Mouse (Mus musculus) heart, postnatal 0 days (tissue): ENCODE measurements around the gene Alpl. TPM values are rescaled to one million over a fixed set of nuclear protein-coding genes. Genes with fewer than 3 reads are reported as not detected.

Experiments used
- ATAC-seq: fragments of 200-750 bp; cut with Nextera tagmentation; 2 replicates; pipeline ENCODE4 v1.8.0; 2017; ENCODE audit warnings: low read depth, moderate number of reproducible peaks, moderate library complexity; ENCODE audit not compliant: insufficient read depth
- DNase-seq: peaks from one replicate; pipeline ENCODE4 v3.0.0-alpha.2; 2016; ENCODE audit warnings: low spot score
- H3K27ac ChIP-seq: fragments of 300-500 bp; sonication (generic); 2 replicates; pipeline ENCODE4 v1.5.1; 2014; ENCODE audit warnings: low read depth, mild to moderate bottlenecking
- H3K27me3 ChIP-seq: fragments of 300-500 bp; sonication (generic); 2 replicates; pipeline ENCODE4 v1.6.1; 2014; ENCODE audit warnings: low read length, mixed read lengths; ENCODE audit not compliant: control insufficient read depth, insufficient read depth
- H3K36me3 ChIP-seq: fragments of 300-500 bp; sonication (generic); replicated peaks from 2 replicates; pipeline ENCODE4 v1.6.1; 2014; ENCODE audit warnings: low read length, mixed read lengths; ENCODE audit not compliant: control insufficient read depth, insufficient read depth
- H3K4me1 ChIP-seq: fragments of 300-500 bp; sonication (generic); 2 replicates; pipeline ENCODE4 v1.6.1; 2014; ENCODE audit warnings: antibody characterized with exemption; ENCODE audit not compliant: control insufficient read depth, insufficient read depth
- H3K4me2 ChIP-seq: fragments of 300-500 bp; sonication (generic); 2 replicates; pipeline ENCODE4 v1.6.1; 2014; ENCODE audit warnings: low read depth, mild to moderate bottlenecking, low read length, moderate library complexity
- H3K4me3 ChIP-seq: fragments of 300-500 bp; sonication (generic); 2 replicates; pipeline ENCODE4 v1.5.1; 2014; ENCODE audit warnings: low read depth, low read length
- H3K9ac ChIP-seq: fragments of 300-500 bp; sonication (generic); replicated peaks from 2 replicates; pipeline ENCODE4 v1.6.1; 2014; ENCODE audit warnings: low read depth, low read length, mixed read lengths
- H3K9me3 ChIP-seq: fragments of 300-500 bp; sonication (generic); replicated peaks from 2 replicates; pipeline ENCODE4 v1.6.1; 2016; ENCODE audit warnings: low read length; ENCODE audit not compliant: control insufficient read depth
- CTCF ChIP-seq: IDR thresholded peaks from 2 replicates; pipeline ENCODE4 v1.5.1; 2016; ENCODE audit warnings: antibody characterized with exemption, control low read depth, low read depth
- EP300 ChIP-seq: IDR thresholded peaks from 2 replicates; pipeline ENCODE4 v1.6.1; 2016; ENCODE audit warnings: antibody characterized with exemption, low read depth
- WGBS: fragments of 180-500 bp; shearing (Covaris S2); extraction: QIAGEN DNeasy Blood & Tissue Kit; methylation state at CpG from one replicate; pipeline ENCODE4 v1.1.7; 2014; 5-methylcytosine and 5-hydroxymethylcytosine counted together
- polyA plus RNA-seq: library from polyadenylated mRNA; unstranded; fragments of >200 nt; fragmentation: Nextera tagmentation; extraction: Ambion mirVana; gene quantifications from 2 replicates; pipeline ENCODE4 v1.2.1, GENCODE M21; 2015
- total RNA-seq: library from RNA; depleted of rRNA; stranded (reverse); fragments of >200 nt; gene quantifications from 2 replicates; pipeline ENCODE4 v1.2.3, GENCODE M21; 2014; ENCODE audit warnings: low replicate concordance; rRNA removed

Gene Alpl
- total RNA-seq (1.9 and 2.4 TPM in 2 replicates), polyA plus RNA-seq (2.2 and 2.3 TPM in 2 replicates)

DNA sequence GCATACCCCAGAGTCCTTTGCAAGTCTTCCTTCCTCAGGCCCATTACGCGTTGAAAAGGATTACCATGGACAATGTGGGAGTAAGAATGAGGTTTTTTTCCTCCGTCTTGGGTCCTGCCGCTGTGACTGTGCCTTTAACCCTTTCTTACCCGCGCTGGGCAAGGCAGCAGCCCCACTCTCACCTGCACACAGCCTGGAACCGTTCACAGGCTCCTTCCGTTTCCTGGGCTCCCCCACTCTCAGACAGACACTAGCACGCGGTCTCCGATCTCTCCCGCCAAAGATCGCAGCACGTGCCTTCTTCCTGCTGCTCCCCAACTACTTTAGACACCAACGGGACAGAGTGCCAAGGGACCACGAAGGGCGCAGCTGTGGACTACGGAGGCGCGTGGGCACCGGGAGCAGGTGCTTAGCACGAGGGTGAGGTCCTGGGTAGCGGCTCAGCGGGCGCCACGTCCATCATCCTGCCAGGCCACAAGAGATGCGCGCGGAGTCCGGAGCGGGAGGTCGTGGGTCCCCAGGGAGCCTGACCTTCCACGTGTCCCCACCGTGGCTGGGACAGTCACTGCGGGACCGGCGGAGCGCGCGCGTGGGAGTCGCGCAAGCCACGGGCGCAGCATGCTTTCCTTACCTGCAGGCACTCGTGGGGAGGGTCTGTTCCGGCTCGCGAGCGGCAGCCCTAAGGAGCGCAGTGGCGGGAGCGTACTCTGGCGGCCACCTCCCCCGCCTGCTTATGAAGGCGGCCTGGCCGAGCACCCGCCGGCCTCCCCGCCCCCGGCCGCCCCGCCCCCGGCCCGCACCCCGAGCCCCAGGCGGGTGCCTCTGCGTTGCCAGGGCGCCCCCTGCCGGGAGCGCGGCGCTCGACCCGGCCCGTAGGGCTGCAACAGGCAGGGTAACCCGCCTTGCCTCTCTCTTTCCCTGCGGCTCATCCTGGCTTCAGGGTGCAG is at the start of gene Alpl:
TSS of gene Alpl (minus strand) at position 774 of the 947 bp plus-strand sequence.
- H3K9ac ChIP-seq = no peak within 1 kb of the TSS
- peaks cover 15% of the 10 kb centered on the region; the same call in 1 of the 2 replicates for H3K4me1 ChIP-seq
- peak; percentile 56 for TF ChIP-seq CTCF
- no peak for TF ChIP-seq EP300
- ATAC-seq (peak; percentile 81), DNase-seq (no peak)
- no peak within 1 kb of the TSS for H3K27ac ChIP-seq
- WGBS = 2% methylated on average over 76 of the region's 78 CpGs
- H3K36me3 ChIP-seq = no peaks in the 10 kb centered on the region
- H3K4me2 ChIP-seq = peak within 1 kb of the TSS; percentile 64
- peak within 1 kb of the TSS; percentile 37 for H3K4me3 ChIP-seq
- H3K27me3 ChIP-seq = peaks cover 46% of the 10 kb centered on the region
- H3K9me3 ChIP-seq = no peaks in the 10 kb centered on the region

GRCm38 (mm10) chr4:137844656-137845055 is 48.5 kb upstream of the Alpl start:
- peak; percentile 60 for ATAC-seq
- 17% methylated on average over 11 of the region's 11 CpGs for WGBS

GRCm38 (mm10) chr4:137839452-137839851 is 43.3 kb upstream of the Alpl start:
- no peak for TF ChIP-seq EP300
- no peak for TF ChIP-seq CTCF
- Histone ChIP-seq H3K4me1 (no peaks in the 10 kb centered on the region), H3K27me3 (peaks cover 4% of the 10 kb centered on the region; the same call in 1 of the 2 replicates), H3K4me3 (no peak overlapping the region), H3K27ac (no peak overlapping the region), H3K36me3 (no peaks in the 10 kb centered on the region), H3K4me2 (no peak overlapping the region), H3K9me3 (no peaks in the 10 kb centered on the region), H3K9ac (no peak overlapping the region)
- WGBS = 76% methylated on average over 5 of the region's 5 CpGs
- ATAC-seq (no peak), DNase-seq (no peak)

More at GRCm38 (mm10) chr4:137844656-137845055, 48.5 kb upstream of the Alpl start:
- Histone ChIP-seq H3K9me3 (no peaks in the 10 kb centered on the region), H3K27ac (no peak overlapping the region), H3K4me3 (no peak overlapping the region), H3K27me3 (peaks cover 4% of the 10 kb centered on the region; the same call in 1 of the 2 replicates), H3K36me3 (no peaks in the 10 kb centered on the region), H3K9ac (no peak overlapping the region), H3K4me1 (no peaks in the 10 kb centered on the region), H3K4me2 (no peak overlapping the region)
- DNase-seq = peak; percentile 84
- TF ChIP-seq EP300 (no peak), CTCF (peak; percentile 97)

DNA sequence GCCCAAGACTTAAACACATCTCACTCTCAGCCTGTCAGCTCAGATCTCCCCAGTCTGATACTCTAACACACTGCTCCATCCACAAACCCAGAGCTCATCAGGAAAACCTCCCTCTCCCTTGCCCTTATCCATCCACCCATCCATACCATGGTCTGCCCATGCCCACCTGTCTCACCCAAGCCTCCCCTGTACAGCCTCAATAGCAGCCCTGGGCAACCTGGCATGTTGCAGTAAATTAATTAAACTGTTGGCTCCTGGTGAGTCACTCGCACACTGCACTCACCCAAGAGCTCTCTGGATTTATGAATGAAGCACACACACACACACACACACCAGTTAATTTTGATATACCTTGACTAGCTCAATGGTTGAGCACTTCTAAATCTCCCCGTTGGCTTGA is 42.6 kb upstream of the Alpl start:
- Histone ChIP-seq H3K9ac (no peak overlapping the region), H3K4me2 (no peak overlapping the region), H3K9me3 (no peaks in the 10 kb centered on the region), H3K4me1 (no peaks in the 10 kb centered on the region), H3K27me3 (peaks cover 4% of the 10 kb centered on the region; the same call in 1 of the 2 replicates), H3K27ac (no peak overlapping the region), H3K4me3 (no peak overlapping the region), H3K36me3 (no peaks in the 10 kb centered on the region)
- DNase-seq (no peak), ATAC-seq (no peak)
- no peak for TF ChIP-seq EP300
- no peak for TF ChIP-seq CTCF
- WGBS = 79% methylated on average over 2 of the region's 2 CpGs

- H3K9me3 ChIP-seq = no peaks in the 10 kb centered on the region
These were observed 41.6 kb upstream of the Alpl start for GRCm38 (mm10) chr4:137837792-137838191.

More at GRCm38 (mm10) chr4:137837792-137838191, 41.6 kb upstream of the Alpl start:
- Histone ChIP-seq H3K9ac (no peak overlapping the region), H3K27ac (no peak overlapping the region), H3K4me2 (no peak overlapping the region), H3K36me3 (no peaks in the 10 kb centered on the region), H3K4me3 (no peak overlapping the region), H3K4me1 (no peaks in the 10 kb centered on the region), H3K27me3 (no peaks in the 10 kb centered on the region)
- ATAC-seq (0 out of 2 replicates have a peak, but pooled peaks have one; percentile 12), DNase-seq (no peak)
- no peak for TF ChIP-seq EP300
- TF ChIP-seq CTCF = no peak
- WGBS = 53% methylated on average over 8 of the region's 8 CpGs
